Mouse (Mus musculus): Measurements from ENCODE around the gene Cpox. TPM values are rescaled to one million over a fixed set of nuclear protein-coding genes. Genes with fewer than 3 reads are reported as not detected.
A peak's percentile ranks its signal among the peaks of the same experiment; 100 is the strongest.

Cpox gene
- total and polyA plus RNA-seq, 3 experiments: 70.3 to 77.2 (median 75.6) TPM

GRCm38 (mm10) chr16:58685548-58686537 is 15.8 kb downstream of the Cpox start:
- H3K79me2 ChIP-seq (replicated peaks; ENCODE audit: control insufficient read depth, extremely low read depth, insufficient read depth, poor library complexity, severe bottlenecking): no peaks in the 10 kb centered on the region
- no peaks in the 10 kb centered on the region for H3K9me3 ChIP-seq (replicated peaks; ENCODE audit: low read length)
- no peaks in the 10 kb centered on the region for H3K27me3 ChIP-seq (replicated peaks)
- H3K4me2 ChIP-seq (ENCODE audit: insufficient read depth, low read depth, poor library complexity, severe bottlenecking): peak overlapping the region; percentile 95
- H3K4me1 ChIP-seq (ENCODE audit: control insufficient read depth in 1 of 2, insufficient read depth in 2 of 2): peaks cover 4 to 46% of the 10 kb centered on the region in 2 experiments; a peak in 3 of 4 replicates
- peak overlapping the region; percentile 82 for H3K27ac ChIP-seq (ENCODE audit: insufficient read depth, low read depth)
- peak; percentile 96 for DNase-seq (ENCODE audit: extremely low read depth)
- H3K36me3 ChIP-seq (replicated peaks in 1 of 2; ENCODE audit: control insufficient read depth in 1 of 2, insufficient read depth in 1 of 2, low read length in 1 of 2): peaks cover under 1 to 14% of the 10 kb centered on the region in 2 experiments
- in situ Hi-C loops (cut with MboI; ENCODE audit: low pct_ligation_motif_present, low pct_unique_long_range_greater_than_20kb, low sequenced_read_pairs) (no loop called here), dilution Hi-C loops (cut with MboI; ENCODE audit: extremely low pct_ligation_motif_present, extremely low pct_unique_long_range_greater_than_20kb, low sequenced_read_pairs) (no loop called here)
- H3K9ac ChIP-seq (ENCODE audit: insufficient read depth, low read depth): peak overlapping the region; percentile 95
- peak overlapping the region; percentile 21 to 52 (median 39) for H3K4me3 ChIP-seq (replicated peaks in 1 of 3; ENCODE audit: low read depth in 2 of 3, low read length in 2 of 3, poor library complexity in 1 of 3)
- TF ChIP-seq E2F4 (IDR thresholded peaks at IDR 0.05; ENCODE audit: insufficient replicate concordance, low read depth, low read length) (peak; percentile 69; the same call in 1 of the 2 replicates), RCOR1 (conservative IDR thresholded peaks at IDR 0.05; ENCODE audit: low read depth, low read length) (peak; percentile 86), JUN (IDR thresholded peaks at IDR 0.05; ENCODE audit: insufficient read depth, low read depth, low read length) (peak; percentile 48; the same call in 1 of the 2 replicates), CHD2 (IDR thresholded peaks at IDR 0.05; ENCODE audit: low read length) (peak; percentile 68), USF2 (conservative IDR thresholded peaks at IDR 0.05; ENCODE audit: low read depth, low read length) (peak; percentile 99), MAFK (IDR thresholded peaks at IDR 0.05; ENCODE audit: insufficient replicate concordance, low read length) (peak; percentile 63; the same call in 1 of the 2 replicates), TCF12 (IDR thresholded peaks at IDR 0.05; ENCODE audit: low read depth, low read length) (peak; percentile 93), CTCF (conservative IDR thresholded peaks at IDR 0.05 in 1 of 2, IDR thresholded peaks at IDR 0.05 in 1 of 2; ENCODE audit: low read depth in 2 of 2, low read length in 2 of 2) (no peak), PAX5 (IDR thresholded peaks at IDR 0.05; ENCODE audit: low read length) (no peak), USF1 (IDR thresholded peaks at IDR 0.05; ENCODE audit: low read depth, low read length) (peak; percentile 97), UBTF (IDR thresholded peaks at IDR 0.05; ENCODE audit: low read depth, low read length) (peak; percentile 64; the same call in 1 of the 2 replicates), KAT2A (IDR thresholded peaks at IDR 0.05; ENCODE audit: insufficient replicate concordance, low read length) (peak; percentile 68; the same call in 1 of the 2 replicates), MEF2A (IDR thresholded peaks at IDR 0.05; ENCODE audit: borderline replicate concordance, low read depth, low read length) (peak; percentile 82), NRF1 (IDR thresholded peaks at IDR 0.05; ENCODE audit: low read depth, low read length) (no peak; the same call in 1 of the 2 replicates), JUND (conservative IDR thresholded peaks at IDR 0.05; ENCODE audit: low read depth, low read length) (peak; percentile 67; the same call in 1 of the 2 replicates), ZKSCAN1 (IDR thresholded peaks at IDR 0.05; ENCODE audit: borderline replicate concordance, low read depth, low read length) (peak; percentile 33; the same call in 1 of the 2 replicates), HCFC1 (IDR thresholded peaks at IDR 0.05; ENCODE audit: low read depth, low read length) (peak; percentile 62), ELF1 (IDR thresholded peaks at IDR 0.05; ENCODE audit: low read depth, low read length) (peak; percentile 76), ETS1 (conservative IDR thresholded peaks at IDR 0.05; ENCODE audit: low read depth, low read length) (peak; percentile 96), ZC3H11A (IDR thresholded peaks at IDR 0.05; ENCODE audit: low read depth, low read length) (no peak), ZMIZ1 (IDR thresholded peaks at IDR 0.05; ENCODE audit: low read depth, low read length) (peak; percentile 33; the same call in 1 of the 2 replicates), GABPA (IDR thresholded peaks at IDR 0.05; ENCODE audit: insufficient replicate concordance, low read depth, low read length) (no peak), BHLHE40 (IDR thresholded peaks at IDR 0.05; ENCODE audit: low read depth, low read length) (peak; percentile 100), MAZ (IDR thresholded peaks at IDR 0.05; ENCODE audit: low read depth, low read length) (peak; percentile 70; the same call in 1 of the 2 replicates), SIN3A (IDR thresholded peaks at IDR 0.05; ENCODE audit: low read length) (peak; percentile 92), SMC3 (IDR thresholded peaks at IDR 0.05; ENCODE audit: low read depth, low read length) (peak; percentile 42), NELFE (IDR thresholded peaks at IDR 0.05; ENCODE audit: low read depth, low read length) (peak; percentile 62), POLR2A (IDR thresholded peaks at IDR 0.05; ENCODE audit: low read depth, low read length) (peak; percentile 68), POLR2AphosphoS2 (IDR thresholded peaks at IDR 0.05; ENCODE audit: low read depth, low read length) (peak; percentile 34; the same call in 1 of the 2 replicates), TBP (conservative IDR thresholded peaks at IDR 0.05; ENCODE audit: low read depth, low read length) (peak; percentile 86), ZNF384 (IDR thresholded peaks at IDR 0.05; ENCODE audit: low read depth, low read length) (no peak), MXI1 (IDR thresholded peaks at IDR 0.05; ENCODE audit: low read depth, low read length) (peak; percentile 91), MAX (IDR thresholded peaks at IDR 0.05; ENCODE audit: low read length) (peak; percentile 99), CHD1 (IDR thresholded peaks at IDR 0.05; ENCODE audit: low read depth, low read length) (peak; percentile 77; the same call in 1 of the 2 replicates), IRF4 (IDR thresholded peaks at IDR 0.05; ENCODE audit: low read depth, low read length) (peak; percentile 91), RAD21 (IDR thresholded peaks at IDR 0.05; ENCODE audit: low read depth, low read length) (no peak; the same call in none of the 2 replicates), EP300 (IDR thresholded peaks at IDR 0.05; ENCODE audit: low read length) (peak; percentile 91)

All from CH12.LX (cell line).